Mouse (Mus musculus): ENCODE results near the gene Ednra.

GRCm38 (mm10) chr8:77682008-77682934, 42.0 kb downstream of the Ednra start:
- TF ChIP-seq POLR2A (IDR thresholded peaks at IDR 0.05; ENCODE audit: insufficient read depth, low read length): no peak
- TF ChIP-seq CTCF (IDR thresholded peaks at IDR 0.05; ENCODE audit: low read depth, low read length): no peak
- no peak for TF ChIP-seq EP300 (IDR thresholded peaks at IDR 0.05; ENCODE audit: insufficient read depth, low read depth, low read length)
